Mouse (Mus musculus): ENCODE data around the gene Rdx. TPM values are rescaled to one million over a fixed set of nuclear protein-coding genes. Genes with fewer than 3 reads are reported as not detected.

Rdx gene
- total and polyA plus RNA-seq, 3 experiments = 103 to 152 (median 109) TPM

- TF ChIP-seq USF2 (IDR thresholded peaks at IDR 0.05; ENCODE audit: borderline replicate concordance in 1 of 2, insufficient read depth in 1 of 2, low read depth in 1 of 2, low read length in 2 of 2) (no peak), ZC3H11A (IDR thresholded peaks at IDR 0.05; ENCODE audit: low read depth, low read length) (no peak), JUND (IDR thresholded peaks at IDR 0.05; ENCODE audit: low read depth, low read length) (no peak), RCOR1 (IDR thresholded peaks at IDR 0.05; ENCODE audit: low read depth, low read length) (no peak), CHD2 (IDR thresholded peaks at IDR 0.05; ENCODE audit: low read length) (no peak)
Measured at GRCm38 (mm10) chr9:52077692-52078091, 30.7 kb downstream of the Rdx start (continued).

GRCm38 (mm10) chr9:52081979-52082378, 35.0 kb downstream of the Rdx start:
- H3K36me3 ChIP-seq (ENCODE audit: control insufficient read depth in 1 of 2, insufficient read depth in 2 of 2, low read length in 2 of 2) = peaks cover 18 to 54% of the 10 kb centered on the region in 2 experiments
- peak; percentile 19 to 36; a peak in 2 of 4 replicates for TF ChIP-seq EP300 (IDR thresholded peaks at IDR 0.05; ENCODE audit: low read depth in 1 of 2, low read length in 2 of 2)
- no peak for TF ChIP-seq RAD21 (IDR thresholded peaks at IDR 0.05; ENCODE audit: low read depth, low read length)
- peak; percentile 42; the same call in 1 of the 2 replicates for TF ChIP-seq TCF12 (IDR thresholded peaks at IDR 0.05; ENCODE audit: low read depth, low read length)
- peak; percentile 50 for TF ChIP-seq SIN3A (IDR thresholded peaks at IDR 0.05; ENCODE audit: low read length)
- TF ChIP-seq JUND (IDR thresholded peaks at IDR 0.05; ENCODE audit: low read depth, low read length) = no peak
- TF ChIP-seq ZNF384 (IDR thresholded peaks at IDR 0.05; ENCODE audit: low read depth, low read length) = peak; percentile 46; the same call in 1 of the 2 replicates
- peak; percentile 86 for TF ChIP-seq ETS1 (IDR thresholded peaks at IDR 0.05; ENCODE audit: low read depth, low read length)
- peak; percentile 56; the same call in 1 of the 2 replicates for TF ChIP-seq GATA1 (IDR thresholded peaks at IDR 0.05; ENCODE audit: low read depth, low read length)
- H3K79me2 ChIP-seq (ENCODE audit: control insufficient read depth, insufficient read depth, low read length, poor library complexity) = peaks cover 1% of the 10 kb centered on the region; the same call in 1 of the 2 replicates
- peak overlapping the region in 1 of 2 experiments; percentile 16; a peak in 1 of 4 replicates for H3K4me3 ChIP-seq (ENCODE audit: control insufficient read depth in 1 of 2, insufficient read depth in 1 of 2, low read depth in 2 of 2, low read length in 2 of 2)
- no peaks in the 10 kb centered on the region for H3K9me3 ChIP-seq (replicated peaks; ENCODE audit: insufficient read depth, low read length)
- H3K27me3 ChIP-seq (ENCODE audit: control insufficient read depth in 1 of 2, insufficient read depth in 2 of 2, low read length in 2 of 2) = no peaks in the 10 kb centered on the region
- H3K9ac ChIP-seq (ENCODE audit: control insufficient read depth, low read depth, low read length, poor library complexity, severe bottlenecking) = no peak overlapping the region
- peak overlapping the region; percentile 62 for H3K27ac ChIP-seq (ENCODE audit: control insufficient read depth, low read depth, low read length)
- DNase-seq (ENCODE audit: low read depth, low spot score) = no peak
- peaks cover 10 to 17% of the 10 kb centered on the region in 2 experiments for H3K4me1 ChIP-seq (ENCODE audit: control insufficient read depth in 1 of 2, insufficient read depth in 2 of 2, low read length in 2 of 2)

GRCm38 (mm10) chr9:52082414-52082813, 35.4 kb downstream of the Rdx start:
- no peak overlapping the region; the same call in 1 of the 2 replicates for H3K9ac ChIP-seq (ENCODE audit: control insufficient read depth, low read depth, low read length, poor library complexity, severe bottlenecking)
- no peaks in the 10 kb centered on the region for H3K27me3 ChIP-seq (ENCODE audit: control insufficient read depth in 1 of 2, insufficient read depth in 2 of 2, low read length in 2 of 2)
- H3K4me3 ChIP-seq (ENCODE audit: control insufficient read depth in 1 of 2, insufficient read depth in 1 of 2, low read depth in 2 of 2, low read length in 2 of 2) = no peak overlapping the region
- peaks cover 18 to 52% of the 10 kb centered on the region in 2 experiments for H3K36me3 ChIP-seq (ENCODE audit: control insufficient read depth in 1 of 2, insufficient read depth in 2 of 2, low read length in 2 of 2)
- peaks cover 1% of the 10 kb centered on the region; the same call in 1 of the 2 replicates for H3K79me2 ChIP-seq (ENCODE audit: control insufficient read depth, insufficient read depth, low read length, poor library complexity)
- no peaks in the 10 kb centered on the region for H3K9me3 ChIP-seq (replicated peaks; ENCODE audit: insufficient read depth, low read length)
- H3K27ac ChIP-seq (ENCODE audit: control insufficient read depth, low read depth, low read length) = peak overlapping the region; percentile 43
- peaks cover 10 to 17% of the 10 kb centered on the region in 2 experiments for H3K4me1 ChIP-seq (ENCODE audit: control insufficient read depth in 1 of 2, insufficient read depth in 2 of 2, low read length in 2 of 2)
- DNase-seq (ENCODE audit: low read depth, low spot score) = peak; percentile 61
- TF ChIP-seq CHD2 (IDR thresholded peaks at IDR 0.05; ENCODE audit: low read length) = no peak
- TF ChIP-seq MXI1 (IDR thresholded peaks at IDR 0.05; ENCODE audit: low read depth, low read length) = 0 out of 2 replicates have a peak, but pooled peaks have one; percentile 59
- peak; percentile 17; the same call in 1 of the 2 replicates for TF ChIP-seq ELF1 (IDR thresholded peaks at IDR 0.05; ENCODE audit: low read depth, low read length)
- 0 out of 2 replicates have a peak, but pooled peaks have one; percentile 10 for TF ChIP-seq SIN3A (IDR thresholded peaks at IDR 0.05; ENCODE audit: low read length)

All from MEL (cell line).